Mouse (Mus musculus): Measurements from ENCODE around the gene Gtf3c5. TPM values are rescaled to one million over a fixed set of nuclear protein-coding genes. Genes with fewer than 3 reads are reported as not detected.

Gtf3c5 gene
- polyA plus RNA-seq, 1 experiment = 14.5 TPM

- Histone ChIP-seq H3K4me3 (replicated peaks; ENCODE audit: control insufficient read depth, low read depth, low read length) (no peak overlapping the region), H3K4me1 (ENCODE audit: control insufficient read depth, insufficient read depth, low read length) (peaks cover 6% of the 10 kb centered on the region), H3K27ac (ENCODE audit: control insufficient read depth, insufficient read depth, low read depth, low read length, poor library complexity) (peak overlapping the region; percentile 68)
- 24% methylated on average over 11 of the region's 11 CpGs for WGBS
- no peak for TF ChIP-seq POLR2A (IDR thresholded peaks at IDR 0.05; ENCODE audit: borderline replicate concordance, control insufficient read depth, low read depth, low read length)
- no peak for TF ChIP-seq CTCF (IDR thresholded peaks at IDR 0.05; ENCODE audit: control insufficient read depth, insufficient read depth, low read length)
These were observed 58.2 kb downstream of the Gtf3c5 start for GRCm38 (mm10) chr2:28525219-28525942.

- Histone ChIP-seq H3K27ac (ENCODE audit: control insufficient read depth, insufficient read depth, low read depth, low read length, poor library complexity) (no peak overlapping the region), H3K4me1 (ENCODE audit: control insufficient read depth, insufficient read depth, low read length) (peaks cover 6% of the 10 kb centered on the region), H3K4me3 (replicated peaks; ENCODE audit: control insufficient read depth, low read depth, low read length) (no peak overlapping the region)
- TF ChIP-seq CTCF (IDR thresholded peaks at IDR 0.05; ENCODE audit: control insufficient read depth, insufficient read depth, low read length) = no peak
- no peak for TF ChIP-seq POLR2A (IDR thresholded peaks at IDR 0.05; ENCODE audit: borderline replicate concordance, control insufficient read depth, low read depth, low read length)
- 77% methylated on average over 10 of the region's 10 CpGs for WGBS
These were observed 59.1 kb downstream of the Gtf3c5 start for GRCm38 (mm10) chr2:28524406-28524805.

GRCm38 (mm10) chr2:28523643-28524117 lies 59.9 kb downstream of the Gtf3c5 start:
- TF ChIP-seq CTCF (IDR thresholded peaks at IDR 0.05; ENCODE audit: control insufficient read depth, insufficient read depth, low read length) = no peak
- TF ChIP-seq POLR2A (IDR thresholded peaks at IDR 0.05; ENCODE audit: borderline replicate concordance, control insufficient read depth, low read depth, low read length) = no peak
- Histone ChIP-seq H3K4me3 (replicated peaks; ENCODE audit: control insufficient read depth, low read depth, low read length) (no peak overlapping the region), H3K27ac (ENCODE audit: control insufficient read depth, insufficient read depth, low read depth, low read length, poor library complexity) (no peak overlapping the region), H3K4me1 (ENCODE audit: control insufficient read depth, insufficient read depth, low read length) (peaks cover 6% of the 10 kb centered on the region)
- WGBS = 33% methylated on average over 5 of the region's 5 CpGs

GRCm38 (mm10) chr2:28522166-28522565 lies 61.4 kb downstream of the Gtf3c5 start:
- H3K27ac ChIP-seq (ENCODE audit: control insufficient read depth, insufficient read depth, low read depth, low read length, poor library complexity) = no peak overlapping the region
- 82% methylated on average over 4 of the region's 4 CpGs for WGBS
- H3K4me3 ChIP-seq (replicated peaks; ENCODE audit: control insufficient read depth, low read depth, low read length) = no peak overlapping the region
- TF ChIP-seq CTCF (IDR thresholded peaks at IDR 0.05; ENCODE audit: control insufficient read depth, insufficient read depth, low read length) (no peak), POLR2A (IDR thresholded peaks at IDR 0.05; ENCODE audit: borderline replicate concordance, control insufficient read depth, low read depth, low read length) (no peak)
- peaks cover 6% of the 10 kb centered on the region for H3K4me1 ChIP-seq (ENCODE audit: control insufficient read depth, insufficient read depth, low read length)

- Histone ChIP-seq H3K4me1 (ENCODE audit: control insufficient read depth, insufficient read depth, low read length) (peaks cover 6% of the 10 kb centered on the region), H3K4me3 (replicated peaks; ENCODE audit: control insufficient read depth, low read depth, low read length) (no peak overlapping the region), H3K27ac (ENCODE audit: control insufficient read depth, insufficient read depth, low read depth, low read length, poor library complexity) (no peak overlapping the region)
- TF ChIP-seq POLR2A (IDR thresholded peaks at IDR 0.05; ENCODE audit: borderline replicate concordance, control insufficient read depth, low read depth, low read length) (no peak), CTCF (IDR thresholded peaks at IDR 0.05; ENCODE audit: control insufficient read depth, insufficient read depth, low read length) (no peak)
- WGBS = 82% methylated on average over 6 of the region's 6 CpGs
These were observed 61.9 kb downstream of the Gtf3c5 start for GRCm38 (mm10) chr2:28521571-28522151.

GRCm38 (mm10) chr2:28520581-28520980 lies 63.0 kb downstream of the Gtf3c5 start:
- no peak overlapping the region for H3K4me3 ChIP-seq (replicated peaks; ENCODE audit: control insufficient read depth, low read depth, low read length)
- WGBS = 80% methylated on average over 5 of the region's 5 CpGs
- H3K27ac ChIP-seq (ENCODE audit: control insufficient read depth, insufficient read depth, low read depth, low read length, poor library complexity) = no peak overlapping the region
- peaks cover 3% of the 10 kb centered on the region; the same call in 1 of the 2 replicates for H3K4me1 ChIP-seq (ENCODE audit: control insufficient read depth, insufficient read depth, low read length)
- TF ChIP-seq CTCF (IDR thresholded peaks at IDR 0.05; ENCODE audit: control insufficient read depth, insufficient read depth, low read length) = no peak
- TF ChIP-seq POLR2A (IDR thresholded peaks at IDR 0.05; ENCODE audit: borderline replicate concordance, control insufficient read depth, low read depth, low read length) = no peak

GRCm38 (mm10) chr2:28518231-28518630 lies 65.3 kb downstream of the Gtf3c5 start:
- TF ChIP-seq POLR2A (IDR thresholded peaks at IDR 0.05; ENCODE audit: borderline replicate concordance, control insufficient read depth, low read depth, low read length) (no peak), CTCF (IDR thresholded peaks at IDR 0.05; ENCODE audit: control insufficient read depth, insufficient read depth, low read length) (no peak)
- WGBS = 72% methylated on average over 2 of the region's 2 CpGs
- Histone ChIP-seq H3K4me1 (ENCODE audit: control insufficient read depth, insufficient read depth, low read length) (peaks cover 3% of the 10 kb centered on the region), H3K4me3 (replicated peaks; ENCODE audit: control insufficient read depth, low read depth, low read length) (no peak overlapping the region), H3K27ac (ENCODE audit: control insufficient read depth, insufficient read depth, low read depth, low read length, poor library complexity) (no peak overlapping the region)

GRCm38 (mm10) chr2:28517206-28517909 lies 66.2 kb downstream of the Gtf3c5 start:
- Histone ChIP-seq H3K27ac (ENCODE audit: control insufficient read depth, insufficient read depth, low read depth, low read length, poor library complexity) (no peak overlapping the region), H3K4me1 (ENCODE audit: control insufficient read depth, insufficient read depth, low read length) (peaks cover 3% of the 10 kb centered on the region), H3K4me3 (replicated peaks; ENCODE audit: control insufficient read depth, low read depth, low read length) (no peak overlapping the region)
- 36% methylated on average over 5 of the region's 5 CpGs for WGBS
- no peak for TF ChIP-seq POLR2A (IDR thresholded peaks at IDR 0.05; ENCODE audit: borderline replicate concordance, control insufficient read depth, low read depth, low read length)
- peak; percentile 97 for TF ChIP-seq CTCF (IDR thresholded peaks at IDR 0.05; ENCODE audit: control insufficient read depth, insufficient read depth, low read length)

Other genes starting within 250 kb of the Gtf3c5 start
- 0.29 and 0.45 TPM in 2 replicates for gene Ppp1r26, start 137.0 kb downstream of the Gtf3c5 start, polyA plus RNA-seq (2011; ENCODE audit: insufficient read depth, insufficient read length, low replicate concordance, missing spikeins)
- gene 1700007K13Rik, start 117.4 kb downstream of the Gtf3c5 start, polyA plus RNA-seq (2011; ENCODE audit: insufficient read depth, insufficient read length, low replicate concordance, missing spikeins) = 6.8 TPM in 1 of 2 replicates, not detected in the other
- gene Mrps2, start 115.7 kb downstream of the Gtf3c5 start, polyA plus RNA-seq (2011; ENCODE audit: insufficient read depth, insufficient read length, low replicate concordance, missing spikeins) = 8.8 and 13.7 TPM in 2 replicates
- 1.8 TPM in 1 of 2 replicates, not detected in the other for gene Gbgt1, start 86.9 kb downstream of the Gtf3c5 start, polyA plus RNA-seq (2011; ENCODE audit: insufficient read depth, insufficient read length, low replicate concordance, missing spikeins)
- gene Gm10134, start 77.7 kb downstream of the Gtf3c5 start, polyA plus RNA-seq (2011; ENCODE audit: insufficient read depth, insufficient read length, low replicate concordance, missing spikeins) = not detected in 2 replicates
- 5.2 and 5.5 TPM in 2 replicates for gene Ralgds, start 70.6 kb downstream of the Gtf3c5 start, polyA plus RNA-seq (2011; ENCODE audit: insufficient read depth, insufficient read length, low replicate concordance, missing spikeins)
- 0.72 TPM in 1 of 2 replicates, not detected in the other for gene Cel, start 20.3 kb downstream of the Gtf3c5 start, polyA plus RNA-seq (2011; ENCODE audit: insufficient read depth, insufficient read length, low replicate concordance, missing spikeins)
- gene Gfi1b, start 38.2 kb upstream of the Gtf3c5 start, polyA plus RNA-seq (2011; ENCODE audit: insufficient read depth, insufficient read length, low replicate concordance, missing spikeins) = 62.0 and 66.9 TPM in 2 replicates
- gene Tsc1, start 57.5 kb upstream of the Gtf3c5 start, polyA plus RNA-seq (2011; ENCODE audit: insufficient read depth, insufficient read length, low replicate concordance, missing spikeins) = 9.4 and 12.5 TPM in 2 replicates
- gene Spaca9, start 116.0 kb upstream of the Gtf3c5 start, polyA plus RNA-seq (2011; ENCODE audit: insufficient read depth, insufficient read length, low replicate concordance, missing spikeins) = 2.5 TPM in 1 of 2 replicates, not detected in the other
- 1.7 TPM in 1 of 2 replicates, not detected in the other for gene Ak8, start 116.4 kb upstream of the Gtf3c5 start, polyA plus RNA-seq (2011; ENCODE audit: insufficient read depth, insufficient read length, low replicate concordance, missing spikeins)